Mouse (Mus musculus): ENCODE measurements around the gene Dnajb6. TPM values are rescaled to one million over a fixed set of nuclear protein-coding genes. Genes with fewer than 3 reads are reported as not detected.

The Dnajb6 gene
- polyA plus RNA-seq, 1 experiment from 2014 or later: 241 TPM

DNA sequence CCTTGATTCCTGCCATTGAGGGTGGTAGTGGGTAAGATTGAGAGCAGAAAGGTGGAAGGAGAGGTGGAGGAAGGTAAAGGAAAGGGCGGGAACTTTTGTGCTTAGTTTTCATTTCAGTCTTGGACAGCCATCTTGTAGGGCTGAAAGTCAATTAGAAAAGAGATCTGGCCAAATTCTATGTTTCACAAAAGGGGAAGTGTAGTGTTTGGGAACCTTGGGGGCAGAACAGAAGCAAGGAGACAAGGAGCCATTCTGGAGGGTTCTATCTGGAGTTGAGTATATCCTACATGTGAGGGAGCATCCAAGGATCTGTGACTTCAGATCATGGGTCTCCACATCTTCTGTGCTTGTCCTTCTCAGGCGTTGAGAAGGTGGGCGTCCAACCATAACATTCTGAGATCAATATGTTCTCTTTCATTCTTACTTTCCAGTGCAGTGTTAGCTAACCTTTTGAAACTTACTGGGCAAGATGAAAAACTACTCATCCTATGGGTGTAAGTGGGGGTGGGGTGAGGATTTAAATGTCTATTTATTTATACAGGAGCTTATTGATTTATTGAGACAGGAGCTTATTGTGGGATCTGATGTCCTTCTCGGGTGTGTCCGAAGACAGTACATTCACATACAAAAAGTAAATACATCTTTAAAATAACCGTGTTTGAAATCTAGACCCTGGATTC is 517 bp upstream of the Dnajb6 start:
- Histone ChIP-seq H3K4me2 (peak overlapping the region; percentile 79), H3K9me3 (no peaks in the 10 kb centered on the region), H3K4me3 (replicated peaks) (peak overlapping the region; percentile 98), H3K27me3 (no peaks in the 10 kb centered on the region), H3K36me3 (replicated peaks) (no peaks in the 10 kb centered on the region), H3K9ac (peak overlapping the region; percentile 96), H3K4me1 (peaks cover 27% of the 10 kb centered on the region), H3K27ac (peak overlapping the region; percentile 96)
- WGBS: 63% methylated on average over 6 of the region's 6 CpGs
- no peak for ATAC-seq (ENCODE audit: low FRiP score)

DNA sequence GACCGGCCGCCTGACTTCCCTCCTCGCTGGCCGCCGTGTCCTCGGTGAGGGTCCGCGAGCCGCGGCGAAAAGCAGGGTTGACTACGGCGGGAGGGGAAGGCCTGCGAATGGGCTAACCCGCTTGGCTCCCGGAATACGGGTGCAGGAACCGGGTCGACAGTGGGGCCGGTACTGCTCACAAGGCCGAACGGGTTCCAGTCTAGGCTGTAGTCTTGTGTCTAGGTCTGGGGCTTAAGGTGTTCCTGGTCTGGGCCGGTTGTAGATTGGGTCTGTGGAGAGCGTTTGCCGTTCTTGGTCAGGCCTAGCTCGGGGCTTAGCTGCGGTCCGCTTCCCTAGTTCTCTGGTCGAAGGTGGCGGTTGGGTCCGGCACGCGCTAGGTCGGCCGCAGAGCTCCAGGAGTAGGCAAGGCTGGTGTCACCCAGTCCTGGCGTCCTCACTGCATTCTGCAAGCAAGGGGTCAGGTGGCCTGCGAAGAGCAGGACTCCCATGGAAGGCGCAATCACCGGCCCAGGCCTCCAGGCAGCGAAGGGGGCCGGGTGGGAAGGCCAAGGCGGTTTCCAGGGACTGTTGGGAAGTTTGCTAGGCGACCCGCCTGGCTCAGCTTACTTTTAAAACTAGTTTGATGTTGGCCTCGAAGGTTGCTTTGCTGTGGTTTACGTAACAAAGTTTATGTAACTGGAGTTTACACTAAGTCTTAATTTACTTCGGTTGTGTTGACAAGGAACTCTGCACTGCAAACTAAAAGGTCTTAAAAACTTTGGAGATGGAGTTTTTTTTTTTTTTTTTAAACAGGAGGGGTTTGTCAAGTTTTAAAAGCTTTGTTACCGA is 799 bp downstream of the Dnajb6 start:
- Histone ChIP-seq H3K27ac (peak overlapping the region; percentile 96), H3K4me1 (peaks cover 27% of the 10 kb centered on the region), H3K27me3 (no peaks in the 10 kb centered on the region), H3K36me3 (replicated peaks) (no peaks in the 10 kb centered on the region), H3K4me2 (peak overlapping the region; percentile 79), H3K4me3 (replicated peaks) (peak overlapping the region; percentile 98), H3K9ac (peak overlapping the region; percentile 96), H3K9me3 (no peaks in the 10 kb centered on the region)
- peak; percentile 78 for ATAC-seq (ENCODE audit: low FRiP score)
- 1% methylated on average over 48 of the region's 48 CpGs for WGBS

DNA sequence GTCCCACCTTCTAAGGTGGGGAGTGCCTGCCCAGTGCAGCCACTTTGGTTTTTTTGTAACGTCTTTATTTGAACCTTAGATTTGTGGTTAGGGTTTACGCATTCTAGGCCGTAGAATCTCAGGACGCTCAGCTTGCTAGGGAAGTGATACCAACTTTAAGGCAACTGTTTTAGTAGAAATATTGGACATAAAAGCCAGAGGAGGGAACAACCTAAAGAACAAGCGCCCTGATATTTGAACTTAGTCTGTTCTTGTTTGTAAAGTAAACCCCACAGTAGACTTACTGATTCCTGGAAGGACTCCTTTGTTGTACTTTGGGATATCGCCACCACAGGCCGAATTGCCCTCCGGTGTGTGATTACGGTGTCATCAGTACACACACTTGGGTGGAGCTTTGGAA is 1.5 kb downstream of the Dnajb6 start:
- Histone ChIP-seq H3K27ac (no peak overlapping the region), H3K36me3 (replicated peaks) (no peaks in the 10 kb centered on the region), H3K4me2 (peak overlapping the region; percentile 79)

DNA sequence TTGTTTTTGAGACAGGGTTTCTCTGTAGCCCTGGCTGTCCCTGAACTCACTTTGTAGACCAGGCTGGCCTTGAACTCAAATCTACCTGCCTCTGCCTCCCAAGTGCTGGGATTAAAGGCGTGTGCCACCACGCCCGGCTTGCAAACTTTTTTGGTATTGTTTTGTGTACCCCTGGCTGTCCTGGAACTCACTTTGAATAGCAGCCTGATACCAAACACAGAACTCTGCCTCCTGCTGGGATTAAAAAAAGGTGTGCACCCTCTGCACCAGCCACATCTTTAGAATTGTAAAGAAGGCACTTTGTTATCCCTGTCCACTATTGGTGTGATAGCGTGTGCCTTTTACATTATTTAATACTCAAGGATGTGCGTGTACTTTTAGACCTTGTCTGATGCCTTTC is 2.0 kb downstream of the Dnajb6 start:
- Histone ChIP-seq H3K9me3 (no peaks in the 10 kb centered on the region), H3K27me3 (no peaks in the 10 kb centered on the region), H3K36me3 (replicated peaks) (no peaks in the 10 kb centered on the region), H3K9ac (no peak overlapping the region), H3K4me2 (peak overlapping the region; percentile 79), H3K4me3 (replicated peaks) (peak overlapping the region; percentile 98; the same call in 1 of the 2 replicates), H3K27ac (no peak overlapping the region), H3K4me1 (peaks cover 27% of the 10 kb centered on the region)
- WGBS: 85% methylated on average over 5 of the region's 5 CpGs
- ATAC-seq (ENCODE audit: low FRiP score): no peak

More for the DNA sequence above, 1.5 kb downstream of the Dnajb6 start:
- H3K4me1 ChIP-seq: peaks cover 27% of the 10 kb centered on the region
- no peak for ATAC-seq (ENCODE audit: low FRiP score)
- H3K9ac ChIP-seq: peak overlapping the region; percentile 96
- no peaks in the 10 kb centered on the region for H3K27me3 ChIP-seq
- 68% methylated on average over 9 of the region's 9 CpGs for WGBS
- peak overlapping the region; percentile 98 for H3K4me3 ChIP-seq (replicated peaks)
- no peaks in the 10 kb centered on the region for H3K9me3 ChIP-seq

DNA sequence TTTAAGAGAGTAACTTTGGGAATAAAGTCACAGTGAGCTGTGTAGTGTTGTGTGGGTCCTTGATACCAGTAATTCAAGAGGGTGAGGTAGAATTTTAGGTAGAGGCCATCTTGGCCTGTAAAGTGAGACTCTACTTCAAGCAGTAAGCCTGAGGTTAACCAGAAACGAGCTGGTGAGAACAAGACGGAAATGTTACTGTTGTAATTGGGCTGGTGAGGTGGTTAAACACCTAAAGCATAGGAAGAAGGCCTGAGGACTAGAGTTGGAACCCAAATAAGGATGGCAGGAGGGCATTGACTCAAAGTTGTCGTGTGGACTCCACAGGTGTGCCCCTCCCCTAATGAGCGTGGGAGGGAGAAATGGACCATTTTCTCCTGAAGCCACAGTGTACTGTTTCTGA is 2.6 kb downstream of the Dnajb6 start:
- Histone ChIP-seq H3K4me2 (0 out of 2 replicates have a peak overlapping the region, but pooled peaks have one; percentile 6), H3K27ac (no peak overlapping the region), H3K36me3 (replicated peaks) (no peaks in the 10 kb centered on the region), H3K9me3 (no peaks in the 10 kb centered on the region), H3K4me1 (peaks cover 27% of the 10 kb centered on the region), H3K9ac (no peak overlapping the region), H3K27me3 (no peaks in the 10 kb centered on the region), H3K4me3 (replicated peaks) (no peak overlapping the region)
- 87% methylated on average over 4 of the region's 4 CpGs for WGBS
- ATAC-seq (ENCODE audit: low FRiP score): no peak

DNA sequence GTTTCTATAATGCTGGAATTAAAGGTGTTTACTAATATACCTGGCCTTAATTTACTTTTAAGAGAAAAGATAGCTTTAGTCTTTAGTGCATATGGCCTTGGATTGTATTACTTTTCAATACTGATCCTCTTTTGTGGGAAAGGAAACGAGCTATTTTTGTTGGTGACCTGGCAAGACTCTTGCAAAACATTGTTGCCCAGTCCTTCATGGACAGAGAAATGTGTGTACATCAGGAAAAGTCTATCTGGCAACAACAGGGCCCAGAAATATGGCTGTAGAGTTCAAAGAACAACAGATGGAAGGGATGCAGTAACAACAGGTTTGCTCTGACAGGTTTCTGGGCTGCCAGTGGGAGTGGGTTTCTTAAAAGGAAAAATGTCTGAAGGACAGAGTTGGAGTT is 5.2 kb downstream of the Dnajb6 start:
- no peak overlapping the region for H3K4me2 ChIP-seq
- WGBS: 86% methylated on average over 1 of the region's 1 CpGs
- H3K27ac ChIP-seq: no peak overlapping the region
- no peaks in the 10 kb centered on the region for H3K27me3 ChIP-seq
- no peak overlapping the region for H3K4me3 ChIP-seq (replicated peaks)
- no peak for ATAC-seq (ENCODE audit: low FRiP score)
- H3K9me3 ChIP-seq: no peaks in the 10 kb centered on the region
- H3K4me1 ChIP-seq: peaks cover 19% of the 10 kb centered on the region
- no peaks in the 10 kb centered on the region for H3K36me3 ChIP-seq (replicated peaks)
- H3K9ac ChIP-seq: no peak overlapping the region

DNA sequence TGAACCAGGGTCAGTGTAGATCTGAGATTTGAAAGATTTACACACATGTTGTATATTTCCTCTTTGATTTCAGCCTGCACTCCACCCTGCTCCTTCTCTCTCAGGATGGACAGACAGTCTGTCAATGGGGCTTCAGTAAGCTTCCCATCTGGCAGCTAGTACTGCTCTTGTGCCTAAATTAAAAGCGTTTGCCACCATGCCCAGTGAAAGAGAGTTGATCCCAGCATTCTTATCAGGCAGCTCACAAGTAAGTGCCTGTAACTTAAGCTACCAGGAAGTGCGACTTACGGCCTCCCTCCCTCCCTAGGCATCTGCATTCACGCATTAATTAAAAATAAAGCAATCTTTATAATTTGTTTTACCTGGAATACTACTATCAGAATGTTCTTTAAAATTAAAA is 5.6 kb downstream of the Dnajb6 start:
- WGBS: 85% methylated on average over 4 of the region's 4 CpGs
- Histone ChIP-seq H3K27me3 (no peaks in the 10 kb centered on the region), H3K36me3 (replicated peaks) (no peaks in the 10 kb centered on the region), H3K9me3 (no peaks in the 10 kb centered on the region), H3K4me2 (no peak overlapping the region), H3K9ac (no peak overlapping the region), H3K4me3 (replicated peaks) (no peak overlapping the region), H3K4me1 (peaks cover 19% of the 10 kb centered on the region), H3K27ac (no peak overlapping the region)
- no peak for ATAC-seq (ENCODE audit: low FRiP score)

DNA sequence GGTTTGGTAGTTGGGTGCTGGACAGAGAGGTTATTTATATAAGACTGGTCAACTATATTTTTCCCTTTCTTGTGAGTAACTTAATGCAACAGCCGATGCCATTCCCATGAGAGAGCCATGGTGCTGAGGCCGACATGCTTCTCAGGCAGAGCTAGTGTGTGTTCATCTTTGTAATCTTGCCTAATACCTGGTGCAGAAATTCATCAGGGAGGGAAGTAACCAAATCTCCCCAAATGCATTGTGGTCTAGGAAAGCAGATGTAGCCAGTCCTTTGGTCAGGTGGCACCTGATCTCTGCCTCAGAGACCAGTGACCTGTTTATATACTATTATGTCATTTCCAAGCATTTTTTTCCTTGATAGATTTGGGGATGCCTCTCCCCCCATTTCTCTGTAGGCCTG is 12.2 kb downstream of the Dnajb6 start:
- Histone ChIP-seq H3K9ac (no peak overlapping the region), H3K4me1 (no peaks in the 10 kb centered on the region), H3K27ac (no peak overlapping the region), H3K4me3 (replicated peaks) (no peak overlapping the region), H3K27me3 (no peaks in the 10 kb centered on the region), H3K4me2 (no peak overlapping the region), H3K9me3 (no peaks in the 10 kb centered on the region), H3K36me3 (replicated peaks) (peaks cover 32% of the 10 kb centered on the region)
- 100% methylated on average over 2 of the region's 2 CpGs for WGBS
- ATAC-seq (ENCODE audit: low FRiP score): no peak

DNA sequence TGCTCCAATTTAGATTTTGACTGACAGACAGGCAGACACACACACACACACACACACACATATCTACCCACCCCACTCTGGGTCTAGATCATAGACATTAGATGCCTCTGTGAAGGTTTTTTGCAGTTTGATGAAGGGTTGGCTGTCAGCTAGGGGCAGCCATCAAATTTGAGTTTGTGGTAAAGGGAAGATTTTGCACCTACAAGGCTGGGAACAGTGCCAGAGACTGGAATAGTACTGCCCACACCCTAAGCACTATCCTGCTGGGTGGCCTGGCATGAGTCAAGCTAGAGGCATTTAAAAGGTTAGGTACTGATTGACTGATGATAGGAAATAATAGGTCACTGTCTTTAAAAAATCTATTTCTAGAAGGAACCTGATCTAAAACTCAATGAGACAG is 15.8 kb downstream of the Dnajb6 start:
- H3K36me3 ChIP-seq (replicated peaks): peaks cover 66% of the 10 kb centered on the region
- no peak overlapping the region for H3K4me2 ChIP-seq
- no peak overlapping the region for H3K9ac ChIP-seq
- no peak overlapping the region for H3K27ac ChIP-seq
- H3K4me3 ChIP-seq (replicated peaks): no peak overlapping the region
- H3K9me3 ChIP-seq: no peaks in the 10 kb centered on the region
- no peaks in the 10 kb centered on the region for H3K4me1 ChIP-seq
- ATAC-seq (ENCODE audit: low FRiP score): no peak
- H3K27me3 ChIP-seq: no peaks in the 10 kb centered on the region

DNA sequence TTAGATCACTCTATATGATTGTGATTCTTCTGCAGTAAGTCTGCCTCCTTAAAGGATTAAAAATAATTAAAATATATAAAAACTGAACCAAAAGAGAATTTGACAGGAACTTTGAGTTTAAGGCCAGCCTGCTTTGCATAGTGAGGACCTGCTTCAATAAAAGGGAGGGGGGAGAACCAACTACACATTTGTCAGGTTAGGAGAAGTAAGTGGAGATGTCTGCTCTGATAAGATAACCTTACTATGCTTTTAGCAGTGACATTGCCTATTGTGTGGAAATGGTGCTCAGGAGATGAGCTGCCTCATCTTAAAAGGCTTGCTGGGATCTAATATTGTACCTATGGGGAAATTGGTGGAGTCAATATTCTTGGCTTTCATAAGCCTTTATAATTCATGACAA is 17.4 kb downstream of the Dnajb6 start:
- no peak overlapping the region for H3K27ac ChIP-seq
- no peaks in the 10 kb centered on the region for H3K27me3 ChIP-seq
- no peaks in the 10 kb centered on the region for H3K9me3 ChIP-seq
- H3K4me3 ChIP-seq (replicated peaks): no peak overlapping the region
- no peak for ATAC-seq (ENCODE audit: low FRiP score)
- no peaks in the 10 kb centered on the region for H3K4me1 ChIP-seq
- no peak overlapping the region for H3K9ac ChIP-seq
- H3K36me3 ChIP-seq (replicated peaks): peaks cover 80% of the 10 kb centered on the region
- H3K4me2 ChIP-seq: no peak overlapping the region

DNA sequence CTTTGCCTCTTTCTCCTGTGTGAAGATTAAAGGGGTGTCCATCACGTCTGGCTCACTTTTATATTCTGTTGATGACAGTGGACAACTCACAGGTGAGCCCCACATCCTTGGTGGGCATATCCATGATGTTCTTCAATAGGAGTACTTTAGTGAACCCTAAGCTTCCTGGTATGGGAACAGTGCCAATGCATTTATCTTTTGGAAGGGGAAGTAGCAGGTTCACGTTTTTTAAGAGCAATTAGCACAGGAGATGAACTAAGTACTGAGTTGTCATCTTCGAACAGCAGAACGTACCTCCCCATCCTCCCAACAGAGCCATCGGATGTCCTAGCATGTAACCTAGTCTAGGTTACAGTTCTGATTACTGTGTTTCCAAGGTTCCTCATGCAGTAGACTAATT is 23.8 kb downstream of the Dnajb6 start:
- ATAC-seq (ENCODE audit: low FRiP score): no peak
- Histone ChIP-seq H3K4me2 (no peak overlapping the region), H3K9me3 (no peaks in the 10 kb centered on the region), H3K27ac (no peak overlapping the region), H3K36me3 (replicated peaks) (peaks cover 60% of the 10 kb centered on the region), H3K4me1 (no peaks in the 10 kb centered on the region), H3K27me3 (no peaks in the 10 kb centered on the region), H3K4me3 (replicated peaks) (no peak overlapping the region), H3K9ac (no peak overlapping the region)
- WGBS: 84% methylated on average over 5 of the region's 5 CpGs

DNA sequence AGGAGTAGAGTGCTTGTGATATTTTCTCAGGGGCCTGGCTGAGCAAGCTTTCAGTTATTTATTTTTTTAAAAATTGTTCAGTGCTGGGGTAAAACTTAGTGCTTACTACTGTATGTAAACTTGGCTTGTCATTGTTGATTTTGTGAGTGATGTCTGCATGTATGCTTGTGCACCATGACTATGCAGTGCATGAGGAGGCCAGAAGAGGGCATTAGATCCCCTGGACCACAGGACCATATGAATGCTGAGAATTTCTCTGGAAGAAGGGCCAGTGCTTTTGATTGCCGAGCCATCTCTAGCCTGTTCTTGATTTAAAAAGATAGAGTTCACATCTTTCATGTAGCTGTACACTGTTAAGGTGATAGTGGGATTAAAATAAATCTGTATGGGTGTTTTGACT is 35.4 kb downstream of the Dnajb6 start:
- Histone ChIP-seq H3K9me3 (no peaks in the 10 kb centered on the region), H3K27me3 (no peaks in the 10 kb centered on the region), H3K9ac (no peak overlapping the region), H3K4me1 (no peaks in the 10 kb centered on the region), H3K27ac (no peak overlapping the region), H3K36me3 (replicated peaks) (peaks cover 44% of the 10 kb centered on the region), H3K4me3 (replicated peaks) (no peak overlapping the region), H3K4me2 (no peak overlapping the region)
- ATAC-seq (ENCODE audit: low FRiP score): no peak
- 95% methylated on average over 1 of the region's 1 CpGs for WGBS

DNA sequence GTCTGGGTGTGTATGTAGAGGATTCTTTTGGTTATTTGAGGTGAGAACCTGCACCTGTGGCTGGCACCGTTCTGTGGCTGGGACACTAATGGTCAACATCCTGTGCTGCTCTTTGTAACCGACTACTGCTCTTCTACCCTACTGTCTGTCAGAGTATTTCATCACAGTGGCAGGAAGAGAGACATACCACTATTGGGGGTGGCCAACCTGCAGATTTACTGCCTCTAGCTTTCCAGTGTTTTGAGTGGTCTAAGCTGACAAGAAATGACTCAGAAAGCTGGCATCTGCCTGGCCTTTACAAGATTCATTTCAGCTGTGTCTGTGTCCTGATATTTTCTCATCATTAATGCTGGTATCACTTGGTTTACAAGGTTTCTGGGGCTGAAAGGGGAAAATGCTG is 36.5 kb downstream of the Dnajb6 start:
- Histone ChIP-seq H3K4me1 (no peaks in the 10 kb centered on the region), H3K9me3 (no peaks in the 10 kb centered on the region), H3K36me3 (replicated peaks) (peaks cover 43% of the 10 kb centered on the region), H3K27ac (no peak overlapping the region), H3K27me3 (no peaks in the 10 kb centered on the region), H3K4me2 (no peak overlapping the region), H3K9ac (no peak overlapping the region), H3K4me3 (replicated peaks) (no peak overlapping the region)
- WGBS: 85% methylated on average over 2 of the region's 2 CpGs
- ATAC-seq (ENCODE audit: low FRiP score): no peak

All from forebrain, embryonic 12.5 days (tissue).